Mouse (Mus musculus): Measurements from ENCODE around the gene Mecr.

GRCm38 (mm10) chr4:131875242-131875641 is 32.0 kb downstream of the Mecr start:
- TF ChIP-seq CTCF (IDR thresholded peaks at IDR 0.05; ENCODE audit: borderline replicate concordance, insufficient read depth, low read depth, low read length) (no peak), POLR2A (IDR thresholded peaks at IDR 0.05; ENCODE audit: borderline replicate concordance, insufficient read depth, low read length) (no peak)
